16 mouse cellular contexts compared by ENCODE assay signal in genomic region chr7:131244993-131245392, GRCm38 (mm10).
DNase-seq lines count a peak whose midpoint lies in the region; ATAC-seq lines count a peak whose summit lies in the region.
"Had no signal": no experiment of that assay in that cellular context is flagged by ENCODE, and none has a peak within 500 bp of the region (broad histone marks: within the 10 kb centered on the region; RNA-seq: fewer than 3 reads in every experiment).

No protein-coding gene starts in this region.

- H3K9me3 ChIP-seq in kidney, embryonic 14.5 days (ENCODE audit: control insufficient read depth, low read length), result no peaks in the 10 kb centered on the region
- H3K9me3 ChIP-seq: forebrain, embryonic 10.5 days; megakaryocyte, embryonic 14.5 days had no signal

- 14% methylated on average over 1 of the region's 1 CpGs for WGBS in kidney, embryonic 14.5 days

- no peak for ATAC-seq in kidney, embryonic 14.5 days (ENCODE audit: low FRiP score, low TSS enrichment)
- ATAC-seq: inflammation-experienced regulatory T-cells, adult 6 months had no signal

- H3K4me1 ChIP-seq in kidney, embryonic 14.5 days (ENCODE audit: control insufficient read depth, insufficient read depth, low read length), result no peaks in the 10 kb centered on the region
- H3K4me1 ChIP-seq: forebrain, embryonic 10.5 days; megakaryocyte, embryonic 14.5 days had no signal

- H3K27me3 ChIP-seq in kidney, embryonic 14.5 days (ENCODE audit: control insufficient read depth, insufficient read depth, low read length), result no peaks in the 10 kb centered on the region
- H3K27me3 ChIP-seq: megakaryocyte, embryonic 14.5 days had no signal

- DNase-seq in kidney, postnatal 4 days, result peak; percentile 3 to 6
- peak; percentile 0 for DNase-seq in Muller cell, postnatal 12 days (ENCODE audit: inconsistent ontology term)
- DNase-seq in embryo, embryonic 11 days, result peak; percentile 72
- peak; percentile 34 for DNase-seq in retina, embryonic 14.5 days (ENCODE audit: low spot score)
- DNase-seq in left cerebral cortex, postnatal 36 days (ENCODE audit: low spot score in 2 of 2), result no peak
- DNase-seq in left cerebral cortex, adult 9 months (ENCODE audit: low spot score in 2 of 2), result no peak
- DNase-seq in spleen, postnatal 10 days (ENCODE audit: low spot score in 2 of 2), result no peak
- DNase-seq: adrenal gland, postnatal 36 days; cerebellum, adult 11-12 months; kidney, postnatal 14 days; liver; right cerebral cortex, postnatal 25 days had no signal

- no peak overlapping the region for H3K9ac ChIP-seq in kidney, embryonic 14.5 days (ENCODE audit: low read depth, low read length)

- intact Hi-C loops in left cerebral cortex, postnatal 36 days (cut with DNase I), result no loop called here

- no peak overlapping the region for H3K4me2 ChIP-seq in kidney, embryonic 14.5 days (replicated peaks; ENCODE audit: low read depth, low read length)

- no peaks in the 10 kb centered on the region for H3K36me3 ChIP-seq in kidney, embryonic 14.5 days (ENCODE audit: control insufficient read depth, insufficient read depth, low read length)
- H3K36me3 ChIP-seq: forebrain, embryonic 10.5 days had no signal

- no peak overlapping the region for H3K27ac ChIP-seq in kidney, embryonic 14.5 days (ENCODE audit: low read depth, low read length)
- H3K27ac ChIP-seq: forebrain, embryonic 10.5 days had no signal

- H3K4me3 ChIP-seq in kidney, embryonic 14.5 days (ENCODE audit: low read length), result no peak overlapping the region
- H3K4me3 ChIP-seq: forebrain, embryonic 10.5 days; megakaryocyte, embryonic 14.5 days had no signal

Comparison
In these comparisons a context has a peak if more than half of its experiments do, and no peak if none do; other contexts are left out.
1. DNase-seq: peak in kidney, postnatal 4 days (2 of 2), Muller cell, postnatal 12 days (single experiment), embryo, embryonic 11 days (single experiment) and retina, embryonic 14.5 days (single experiment); none in left cerebral cortex, postnatal 36 days (0 of 2), left cerebral cortex, adult 9 months (0 of 2) and spleen, postnatal 10 days (0 of 2).